Mouse (Mus musculus): ENCODE results near the gene Etfrf1. TPM values are rescaled to one million over a fixed set of nuclear protein-coding genes. Genes with fewer than 3 reads are reported as not detected.
A peak's percentile ranks its signal among the peaks of the same experiment; 100 is the strongest.

Gene Etfrf1
- polyA plus RNA-seq (2014; fragmentation: Nextera tagmentation; extraction: Ambion mirVana), result 32.7 and 33.4 TPM in 2 replicates

DNA sequence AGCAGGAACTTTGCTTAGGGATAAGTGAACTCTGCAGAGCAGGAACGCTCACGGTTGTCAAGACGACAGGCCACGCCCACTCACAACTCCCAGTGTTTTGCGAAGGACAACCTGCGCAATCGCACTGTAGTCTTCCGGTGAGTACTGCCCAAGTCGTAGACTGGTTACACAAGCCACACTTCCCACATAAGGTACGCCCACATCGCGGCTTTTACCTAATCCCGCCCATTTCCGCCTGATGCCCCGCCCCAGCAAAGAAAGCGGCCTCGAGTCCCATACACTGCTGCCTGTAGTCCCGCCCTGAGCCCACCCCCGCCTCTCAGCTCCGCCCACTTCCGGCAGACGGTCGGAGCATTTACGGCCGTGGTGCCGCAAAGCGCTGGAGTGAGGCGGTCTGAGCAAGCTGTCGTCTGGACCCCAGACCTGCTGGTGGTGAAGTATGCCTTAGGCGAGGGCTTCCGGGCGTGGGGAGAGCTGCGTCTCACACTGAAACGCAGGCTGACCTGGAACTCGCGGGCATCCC is at the start of gene Etfrf1, which contains the start of gene Casc1:
TSS of gene Etfrf1 (plus strand) at position 319 of the 523 bp plus-strand sequence.
TSS of gene Casc1 (minus strand) at position 190 of the 523 bp plus-strand sequence.
- DNase-seq (ENCODE audit: low spot score) (peak; percentile 99), ATAC-seq (ENCODE audit: insufficient read depth, low FRiP score, low TSS enrichment) (peak; percentile 100)
- Histone ChIP-seq H3K4me1 (ENCODE audit: control insufficient read depth, insufficient read depth, low read length) (0 out of 2 replicates have a peak, but pooled peaks cover 3% of the 10 kb centered on the region), H3K27me3 (ENCODE audit: control insufficient read depth, insufficient read depth, low read length) (no peaks in the 10 kb centered on the region), H3K27ac (ENCODE audit: low read depth, low read length) (peak within 1 kb of the TSS; percentile 88), H3K4me3 (ENCODE audit: low read depth, low read length) (peak within 1 kb of the TSS; percentile 44), H3K4me2 (ENCODE audit: low read depth) (peak within 1 kb of the TSS; percentile 56), H3K9me3 (ENCODE audit: control insufficient read depth, low read length) (no peaks in the 10 kb centered on the region), H3K9ac (ENCODE audit: low read length) (peak within 1 kb of the TSS; percentile 67), H3K36me3 (ENCODE audit: control insufficient read depth, insufficient read depth, low read length) (no peaks in the 10 kb centered on the region; the same call in 1 of the 2 replicates)
- under 1% methylated on average over 36 of the region's 36 CpGs for WGBS

DNA sequence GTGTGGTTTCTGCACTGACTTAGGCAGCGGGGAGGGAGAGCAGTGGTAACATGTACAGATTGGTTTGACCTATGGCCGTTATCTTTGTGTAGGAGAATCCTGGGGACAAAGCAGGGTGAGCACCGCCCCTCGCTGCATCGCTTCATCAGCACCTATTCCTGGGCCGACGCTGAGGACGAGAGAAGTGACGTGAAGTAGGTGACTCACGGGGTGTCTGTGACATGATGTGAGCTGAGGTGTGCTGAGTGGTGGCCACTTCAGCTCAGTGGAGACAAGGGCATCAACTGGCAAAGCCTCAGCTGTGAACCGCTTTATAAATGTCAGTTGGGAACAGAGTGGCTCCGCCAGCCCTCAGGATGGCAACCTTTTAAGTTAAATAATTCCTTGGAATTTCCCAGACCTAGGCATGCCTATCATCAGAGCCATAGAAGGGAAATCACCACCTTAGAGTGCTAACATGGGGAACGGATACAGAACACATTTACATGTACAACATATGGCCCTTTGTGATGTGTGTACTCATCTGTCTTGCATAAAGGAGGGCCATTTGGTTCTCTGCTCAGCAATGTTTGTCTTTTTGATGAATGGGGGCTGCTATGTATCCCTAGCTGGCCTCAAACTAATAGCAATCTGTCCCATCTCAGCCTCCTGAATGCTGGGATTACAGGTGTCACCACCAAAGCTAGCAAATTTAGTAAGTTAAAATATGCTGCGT is 38.9 kb upstream of the Etfrf1 start:
- Histone ChIP-seq H3K9me3 (ENCODE audit: control insufficient read depth, low read length) (no peaks in the 10 kb centered on the region), H3K27me3 (ENCODE audit: control insufficient read depth, insufficient read depth, low read length) (no peaks in the 10 kb centered on the region), H3K9ac (ENCODE audit: low read length) (no peak overlapping the region), H3K27ac (ENCODE audit: low read depth, low read length) (no peak overlapping the region), H3K4me2 (ENCODE audit: low read depth) (no peak overlapping the region), H3K4me3 (ENCODE audit: low read depth, low read length) (no peak overlapping the region), H3K4me1 (ENCODE audit: control insufficient read depth, insufficient read depth, low read length) (peaks cover 12% of the 10 kb centered on the region), H3K36me3 (ENCODE audit: control insufficient read depth, insufficient read depth, low read length) (no peaks in the 10 kb centered on the region)
- DNase-seq (ENCODE audit: low spot score), result no peak
- no peak for ATAC-seq (ENCODE audit: insufficient read depth, low FRiP score, low TSS enrichment)
- 77% methylated on average over 14 of the region's 14 CpGs for WGBS

DNA sequence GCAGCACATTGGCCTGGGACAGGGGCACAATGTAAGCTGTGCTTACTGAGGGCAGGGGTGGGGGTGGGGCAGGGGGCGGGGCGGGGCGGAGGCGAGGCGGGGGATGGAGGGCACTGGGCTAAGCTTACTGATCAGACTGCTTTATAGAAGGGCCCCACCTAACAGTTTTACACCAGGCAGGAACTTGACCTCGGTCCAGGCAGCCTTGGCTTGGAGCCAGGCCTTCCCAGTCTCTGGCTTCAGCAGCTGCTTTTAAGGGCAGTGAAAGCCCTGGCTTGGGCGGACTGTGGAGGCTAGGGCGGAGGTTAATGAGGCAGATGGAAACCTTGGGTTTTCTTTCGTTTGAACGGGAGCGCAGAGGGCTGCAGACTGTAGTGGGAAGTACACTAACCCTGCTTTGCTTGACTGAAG is 37.1 kb upstream of the Etfrf1 start:
- DNase-seq (ENCODE audit: low spot score) (peak; percentile 53), ATAC-seq (ENCODE audit: insufficient read depth, low FRiP score, low TSS enrichment) (peak; percentile 75)
- peaks cover 12% of the 10 kb centered on the region for H3K4me1 ChIP-seq (ENCODE audit: control insufficient read depth, insufficient read depth, low read length)
- H3K27me3 ChIP-seq (ENCODE audit: control insufficient read depth, insufficient read depth, low read length), result no peaks in the 10 kb centered on the region
- 3% methylated on average over 11 of the region's 11 CpGs for WGBS
- 0 out of 2 replicates have a peak overlapping the region, but pooled peaks have one; percentile 20 for H3K27ac ChIP-seq (ENCODE audit: low read depth, low read length)
- H3K4me2 ChIP-seq (ENCODE audit: low read depth), result peak overlapping the region; percentile 20
- no peaks in the 10 kb centered on the region for H3K36me3 ChIP-seq (ENCODE audit: control insufficient read depth, insufficient read depth, low read length)
- no peak overlapping the region for H3K9ac ChIP-seq (ENCODE audit: low read length)
- H3K9me3 ChIP-seq (ENCODE audit: control insufficient read depth, low read length), result no peaks in the 10 kb centered on the region
- H3K4me3 ChIP-seq (ENCODE audit: low read depth, low read length), result no peak overlapping the region

DNA sequence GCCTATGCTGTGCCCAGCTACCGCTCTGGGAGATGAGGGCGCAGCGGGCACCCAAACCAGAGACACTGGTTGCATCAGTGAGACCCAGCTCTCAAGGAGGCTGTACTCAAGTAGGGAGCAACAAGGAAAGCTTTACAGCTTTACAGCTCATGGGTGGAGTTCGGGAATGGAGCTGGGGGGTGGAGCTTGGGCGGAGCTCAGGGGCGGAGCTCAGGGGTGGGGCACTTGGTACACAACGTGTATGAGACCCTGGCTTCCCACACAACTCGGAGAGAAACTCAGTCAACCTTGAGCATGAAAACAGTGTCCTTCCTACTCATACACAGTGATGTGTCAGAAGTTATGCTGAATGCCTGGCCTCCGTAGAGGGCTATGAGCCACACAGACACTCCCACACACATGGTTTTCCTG is 35.4 kb upstream of the Etfrf1 start:
- no peak overlapping the region for H3K4me2 ChIP-seq (ENCODE audit: low read depth)
- no peak for DNase-seq (ENCODE audit: low spot score)
- H3K27me3 ChIP-seq (ENCODE audit: control insufficient read depth, insufficient read depth, low read length), result no peaks in the 10 kb centered on the region
- H3K4me1 ChIP-seq (ENCODE audit: control insufficient read depth, insufficient read depth, low read length), result peaks cover 12% of the 10 kb centered on the region
- H3K9ac ChIP-seq (ENCODE audit: low read length), result no peak overlapping the region
- H3K27ac ChIP-seq (ENCODE audit: low read depth, low read length), result no peak overlapping the region
- H3K4me3 ChIP-seq (ENCODE audit: low read depth, low read length), result no peak overlapping the region
- 23% methylated on average over 9 of the region's 9 CpGs for WGBS
- no peak for ATAC-seq (ENCODE audit: insufficient read depth, low FRiP score, low TSS enrichment)
- no peaks in the 10 kb centered on the region for H3K36me3 ChIP-seq (ENCODE audit: control insufficient read depth, insufficient read depth, low read length)
- H3K9me3 ChIP-seq (ENCODE audit: control insufficient read depth, low read length), result no peaks in the 10 kb centered on the region

DNA sequence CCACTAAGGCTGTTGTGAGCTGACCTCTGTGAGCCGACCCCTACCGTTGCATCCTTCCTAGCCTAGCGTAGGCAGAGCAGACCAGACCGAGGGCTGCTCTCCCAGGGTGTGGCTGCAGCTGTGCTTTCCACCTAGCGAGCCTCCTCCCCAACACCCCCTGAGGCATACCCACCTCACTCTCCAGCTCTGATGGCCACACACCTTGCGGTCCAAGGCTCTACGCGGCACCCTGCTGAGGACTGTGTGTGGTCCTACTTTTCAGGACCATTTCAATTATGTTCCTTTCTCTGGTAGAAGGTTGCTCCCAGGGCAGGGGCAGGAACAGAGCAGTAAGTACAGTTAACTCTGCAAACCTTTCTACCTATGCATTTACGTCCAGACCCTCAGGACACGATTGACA is 34.5 kb upstream of the Etfrf1 start:
- H3K9me3 ChIP-seq (ENCODE audit: control insufficient read depth, low read length), result no peaks in the 10 kb centered on the region
- ATAC-seq (ENCODE audit: insufficient read depth, low FRiP score, low TSS enrichment) (no peak), DNase-seq (ENCODE audit: low spot score) (no peak)
- H3K4me2 ChIP-seq (ENCODE audit: low read depth), result no peak overlapping the region
- H3K4me1 ChIP-seq (ENCODE audit: control insufficient read depth, insufficient read depth, low read length), result peaks cover 12% of the 10 kb centered on the region
- H3K36me3 ChIP-seq (ENCODE audit: control insufficient read depth, insufficient read depth, low read length), result no peaks in the 10 kb centered on the region
- H3K27ac ChIP-seq (ENCODE audit: low read depth, low read length), result no peak overlapping the region
- H3K4me3 ChIP-seq (ENCODE audit: low read depth, low read length), result no peak overlapping the region
- WGBS, result 46% methylated on average over 10 of the region's 10 CpGs
- no peak overlapping the region for H3K9ac ChIP-seq (ENCODE audit: low read length)
- no peaks in the 10 kb centered on the region for H3K27me3 ChIP-seq (ENCODE audit: control insufficient read depth, insufficient read depth, low read length)

DNA sequence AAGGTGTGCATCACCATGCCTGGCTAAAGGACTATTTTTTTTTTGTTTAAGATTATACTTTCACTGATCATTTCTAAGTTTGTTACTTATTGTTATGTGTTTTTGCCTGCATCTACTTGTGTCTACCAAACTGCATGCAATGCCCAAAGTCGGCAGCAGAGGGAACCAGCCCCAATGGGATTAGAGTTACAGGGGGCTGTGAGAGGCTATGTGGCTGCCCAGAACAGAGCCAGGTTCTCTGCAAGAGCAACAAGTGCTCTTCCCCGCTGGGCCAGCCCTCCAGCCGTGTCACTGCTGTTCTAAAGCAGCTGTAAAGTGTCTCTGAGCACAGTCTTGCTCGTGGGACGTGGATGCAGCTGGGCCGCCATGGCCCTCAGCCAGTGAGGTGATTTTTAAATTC is 31.3 kb upstream of the Etfrf1 start:
- WGBS, result 23% methylated on average over 6 of the region's 6 CpGs
- Histone ChIP-seq H3K4me2 (ENCODE audit: low read depth) (no peak overlapping the region), H3K4me1 (ENCODE audit: control insufficient read depth, insufficient read depth, low read length) (0 out of 2 replicates have a peak, but pooled peaks cover 2% of the 10 kb centered on the region), H3K9ac (ENCODE audit: low read length) (no peak overlapping the region), H3K27ac (ENCODE audit: low read depth, low read length) (no peak overlapping the region), H3K27me3 (ENCODE audit: control insufficient read depth, insufficient read depth, low read length) (no peaks in the 10 kb centered on the region), H3K4me3 (ENCODE audit: low read depth, low read length) (no peak overlapping the region), H3K36me3 (ENCODE audit: control insufficient read depth, insufficient read depth, low read length) (no peaks in the 10 kb centered on the region), H3K9me3 (ENCODE audit: control insufficient read depth, low read length) (no peaks in the 10 kb centered on the region)
- DNase-seq (ENCODE audit: low spot score) (peak; percentile 69), ATAC-seq (ENCODE audit: insufficient read depth, low FRiP score, low TSS enrichment) (no peak)

DNA sequence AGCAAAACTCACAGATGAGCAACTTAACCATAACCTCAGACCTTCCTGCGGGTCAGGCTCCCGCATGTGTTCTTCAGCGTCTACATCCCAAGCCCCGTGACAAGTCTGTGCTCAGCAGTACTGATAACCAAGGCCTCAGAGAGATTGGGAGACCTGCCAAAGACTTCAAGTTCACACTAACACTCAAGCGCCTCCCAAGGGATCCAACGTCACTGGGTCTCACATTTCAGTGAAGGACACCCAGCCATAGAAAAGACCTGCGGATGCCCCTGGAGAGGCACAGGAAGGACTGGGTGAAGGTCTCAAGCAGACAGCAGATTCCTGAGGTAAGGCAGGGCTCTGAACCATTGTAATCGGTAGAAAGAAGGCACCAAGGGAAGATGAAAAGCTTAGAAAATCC is 28.9 kb upstream of the Etfrf1 start:
- WGBS, result 81% methylated on average over 8 of the region's 8 CpGs
- H3K4me1 ChIP-seq (ENCODE audit: control insufficient read depth, insufficient read depth, low read length), result no peaks in the 10 kb centered on the region
- ATAC-seq (ENCODE audit: insufficient read depth, low FRiP score, low TSS enrichment) (no peak), DNase-seq (ENCODE audit: low spot score) (no peak)
- no peak overlapping the region for H3K4me2 ChIP-seq (ENCODE audit: low read depth)
- no peak overlapping the region for H3K27ac ChIP-seq (ENCODE audit: low read depth, low read length)
- no peaks in the 10 kb centered on the region for H3K36me3 ChIP-seq (ENCODE audit: control insufficient read depth, insufficient read depth, low read length)
- H3K9me3 ChIP-seq (ENCODE audit: control insufficient read depth, low read length), result no peaks in the 10 kb centered on the region
- no peak overlapping the region for H3K4me3 ChIP-seq (ENCODE audit: low read depth, low read length)
- no peaks in the 10 kb centered on the region for H3K27me3 ChIP-seq (ENCODE audit: control insufficient read depth, insufficient read depth, low read length)
- no peak overlapping the region for H3K9ac ChIP-seq (ENCODE audit: low read length)

DNA sequence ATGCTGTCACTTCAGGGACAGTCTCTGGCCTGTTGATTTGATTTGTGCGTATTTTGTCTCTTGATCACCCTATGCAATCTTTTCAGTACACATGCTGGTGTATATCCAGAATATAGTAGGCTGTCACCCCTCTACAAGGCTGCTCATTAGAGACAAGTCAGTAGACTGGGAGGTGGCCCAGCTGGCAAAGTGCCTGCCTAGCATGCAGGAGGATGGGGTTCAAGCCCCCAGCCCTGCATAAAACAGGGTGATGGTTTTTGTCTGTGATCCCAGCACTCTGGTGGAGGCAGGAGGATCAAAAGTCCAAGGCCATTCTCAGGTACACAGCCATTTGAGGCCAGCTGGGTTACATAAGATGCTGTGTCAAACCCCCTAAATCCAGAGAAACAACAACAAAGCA is 24.8 kb upstream of the Etfrf1 start:
- no peaks in the 10 kb centered on the region for H3K4me1 ChIP-seq (ENCODE audit: control insufficient read depth, insufficient read depth, low read length)
- no peak overlapping the region for H3K4me2 ChIP-seq (ENCODE audit: low read depth)
- ATAC-seq (ENCODE audit: insufficient read depth, low FRiP score, low TSS enrichment), result no peak
- no peaks in the 10 kb centered on the region for H3K36me3 ChIP-seq (ENCODE audit: control insufficient read depth, insufficient read depth, low read length)
- H3K9ac ChIP-seq (ENCODE audit: low read length), result no peak overlapping the region
- no peak overlapping the region for H3K4me3 ChIP-seq (ENCODE audit: low read depth, low read length)
- H3K9me3 ChIP-seq (ENCODE audit: control insufficient read depth, low read length), result no peaks in the 10 kb centered on the region
- H3K27ac ChIP-seq (ENCODE audit: low read depth, low read length), result no peak overlapping the region
- no peaks in the 10 kb centered on the region for H3K27me3 ChIP-seq (ENCODE audit: control insufficient read depth, insufficient read depth, low read length)
- 96% methylated on average over 1 of the region's 1 CpGs for WGBS
- DNase-seq (ENCODE audit: low spot score), result no peak
